Mouse (Mus musculus) erythroblast, embryonic 14.5 days (primary cell): ENCODE data around the gene Elmod3.

Experiments
- GATA1 ChIP-seq: IDR thresholded peaks from 2 replicates; pipeline ENCODE4 v1.6.1; 2012; ENCODE audit warnings: low read length, inconsistent platforms, mixed read lengths
- TAL1 ChIP-seq: IDR thresholded peaks from 3 replicates; pipeline ENCODE4 v1.6.1; 2012; ENCODE audit warnings: low read length, inconsistent platforms, mixed read lengths

DNA sequence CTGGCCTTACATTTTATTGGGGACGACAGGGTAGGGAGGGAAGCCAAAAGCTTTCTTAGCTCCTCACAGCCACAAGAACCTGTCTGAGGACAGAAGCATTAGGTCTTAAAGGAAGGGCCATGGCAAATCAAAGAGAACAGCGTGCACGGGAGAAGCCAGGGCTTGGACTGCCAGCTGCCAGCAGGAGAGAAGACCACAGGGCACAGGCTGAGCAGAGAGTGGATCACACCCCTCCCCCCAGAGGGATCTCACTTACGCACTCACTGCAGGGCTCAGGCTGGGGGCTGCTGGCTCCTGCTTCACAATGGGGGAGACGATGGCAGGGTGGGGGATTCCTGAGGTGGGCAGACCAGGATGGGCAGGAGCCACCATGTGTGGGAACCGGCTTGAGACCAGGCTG, 33.5 kb upstream of the Elmod3 start:
- TF ChIP-seq GATA1 (no peak), TAL1 (no peak)
